Mouse (Mus musculus) lung, postnatal 0 days (tissue): ENCODE measurements around the gene Olfr713. TPM values are rescaled to one million over a fixed set of nuclear protein-coding genes. Genes with fewer than 3 reads are reported as not detected.

Source experiments
- ATAC-seq: fragments of 200-750 bp; cut with Nextera tagmentation; 2 replicates; pipeline ENCODE4 v1.8.0; 2017; ENCODE audit warnings: moderate library complexity
- DNase-seq: peaks from one replicate; pipeline ENCODE4 v3.0.0-alpha.2; 2016; ENCODE audit warnings: low spot score
- H3K27ac ChIP-seq: fragments of 300-500 bp; sonication (generic); 2 replicates; pipeline ENCODE4 v1.5.1; 2014; ENCODE audit warnings: antibody characterized with exemption, mild to moderate bottlenecking, low read length, mixed read lengths
- H3K27me3 ChIP-seq: fragments of 300-500 bp; sonication (generic); replicated peaks from 2 replicates; pipeline ENCODE4 v1.6.1; 2014; ENCODE audit warnings: low read length, mixed read lengths; ENCODE audit not compliant: insufficient read depth
- H3K36me3 ChIP-seq: fragments of 300-500 bp; sonication (generic); 2 replicates; pipeline ENCODE4 v1.6.1; 2014; ENCODE audit warnings: low read length, mixed read lengths; ENCODE audit not compliant: insufficient read depth
- H3K4me1 ChIP-seq: fragments of 300-500 bp; sonication (generic); 2 replicates; pipeline ENCODE4 v1.6.1; 2014; ENCODE audit warnings: antibody characterized with exemption, low read depth, low read length, mixed read lengths; ENCODE audit not compliant: insufficient read depth
- H3K4me2 ChIP-seq: fragments of 300-500 bp; sonication (generic); replicated peaks from 2 replicates; pipeline ENCODE4 v1.6.1; 2014; ENCODE audit warnings: low read depth, mild to moderate bottlenecking, low read length, moderate library complexity, mixed read lengths
- H3K4me3 ChIP-seq: fragments of 300-500 bp; sonication (generic); 2 replicates; pipeline ENCODE4 v1.5.1; 2014; ENCODE audit warnings: low read depth, low read length
- H3K9ac ChIP-seq: fragments of 300-500 bp; sonication (generic); replicated peaks from 2 replicates; pipeline ENCODE4 v1.6.1; 2014; ENCODE audit warnings: low read depth, mild to moderate bottlenecking
- H3K9me3 ChIP-seq: fragments of 300-500 bp; sonication (generic); 2 replicates; pipeline ENCODE4 v1.6.1; 2016; ENCODE audit warnings: low read length, mixed read lengths
- CTCF ChIP-seq: IDR thresholded peaks from 2 replicates; pipeline ENCODE4 v1.5.1; 2016; ENCODE audit warnings: antibody characterized with exemption, mild to moderate bottlenecking
- EP300 ChIP-seq: IDR thresholded peaks from 2 replicates; pipeline ENCODE4 v1.6.1; 2016; ENCODE audit warnings: antibody characterized with exemption, mild to moderate bottlenecking, control low read depth
- WGBS: fragments of 180-500 bp; shearing (Covaris S2); extraction: QIAGEN DNeasy Blood & Tissue Kit; methylation state at CpG from one replicate; pipeline ENCODE4 v1.1.7; 2014; 5-methylcytosine and 5-hydroxymethylcytosine counted together
- polyA plus RNA-seq: library from polyadenylated mRNA; unstranded; fragments of >200 nt; fragmentation: Nextera tagmentation; extraction: Ambion mirVana; gene quantifications from 2 replicates; pipeline ENCODE4 v1.2.1, GENCODE M21; 2015

Gene Olfr713
- not detected in 2 replicates for polyA plus RNA-seq

GRCm38 (mm10) chr7:107030874-107031273 lies at the start of gene Olfr713:
Olfr713 (plus strand) TSS chr7:107031174.
- WGBS: 91% methylated on average over 1 of the region's 1 CpGs
- ATAC-seq (no peak), DNase-seq (no peak)
- H3K27me3 ChIP-seq: no peaks in the 10 kb centered on the region
- no peaks in the 10 kb centered on the region for H3K9me3 ChIP-seq
- no peak within 1 kb of the TSS for H3K4me2 ChIP-seq
- TF ChIP-seq CTCF: no peak
- TF ChIP-seq EP300: no peak
- no peak within 1 kb of the TSS for H3K27ac ChIP-seq
- no peak within 1 kb of the TSS for H3K9ac ChIP-seq
- no peak within 1 kb of the TSS for H3K4me3 ChIP-seq
- no peaks in the 10 kb centered on the region for H3K4me1 ChIP-seq
- no peaks in the 10 kb centered on the region for H3K36me3 ChIP-seq

GRCm38 (mm10) chr7:106985236-106985635 lies 45.7 kb upstream of the Olfr713 start:
- ATAC-seq: no peak
- Histone ChIP-seq H3K9me3 (no peaks in the 10 kb centered on the region), H3K4me3 (no peak overlapping the region), H3K4me1 (no peaks in the 10 kb centered on the region), H3K9ac (no peak overlapping the region), H3K4me2 (no peak overlapping the region), H3K27ac (no peak overlapping the region), H3K27me3 (no peaks in the 10 kb centered on the region), H3K36me3 (no peaks in the 10 kb centered on the region)
- WGBS: 88% methylated on average over 3 of the region's 3 CpGs
- TF ChIP-seq CTCF (no peak), EP300 (no peak)
- DNase-seq: no peak

DNA sequence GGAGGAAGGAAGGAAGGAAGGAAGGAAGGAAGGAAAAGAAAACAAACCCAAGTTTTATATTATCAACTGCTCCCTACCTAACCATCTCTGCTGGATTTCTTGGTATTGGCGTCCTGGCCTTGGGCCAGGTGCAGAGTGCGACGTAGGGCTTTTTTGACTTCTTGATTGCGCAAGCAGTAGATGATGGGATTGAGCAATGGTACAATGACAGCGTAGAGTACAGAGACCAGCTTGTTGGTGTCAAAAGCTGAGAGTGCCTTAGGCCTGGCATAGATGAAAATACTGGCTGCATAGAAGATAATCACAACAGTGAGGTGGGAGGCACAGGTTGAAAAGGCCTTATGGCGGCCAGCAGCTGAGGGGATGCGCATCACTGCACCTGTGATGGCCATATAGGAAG lies 30.2 kb upstream of the Olfr713 start:
- Histone ChIP-seq H3K4me2 (no peak overlapping the region), H3K36me3 (no peaks in the 10 kb centered on the region), H3K4me1 (no peaks in the 10 kb centered on the region), H3K9ac (no peak overlapping the region), H3K9me3 (no peaks in the 10 kb centered on the region), H3K4me3 (no peak overlapping the region), H3K27ac (no peak overlapping the region), H3K27me3 (no peaks in the 10 kb centered on the region)
- WGBS: 78% methylated on average over 7 of the region's 7 CpGs
- DNase-seq (no peak), ATAC-seq (no peak)
- TF ChIP-seq CTCF: no peak
- no peak for TF ChIP-seq EP300

DNA sequence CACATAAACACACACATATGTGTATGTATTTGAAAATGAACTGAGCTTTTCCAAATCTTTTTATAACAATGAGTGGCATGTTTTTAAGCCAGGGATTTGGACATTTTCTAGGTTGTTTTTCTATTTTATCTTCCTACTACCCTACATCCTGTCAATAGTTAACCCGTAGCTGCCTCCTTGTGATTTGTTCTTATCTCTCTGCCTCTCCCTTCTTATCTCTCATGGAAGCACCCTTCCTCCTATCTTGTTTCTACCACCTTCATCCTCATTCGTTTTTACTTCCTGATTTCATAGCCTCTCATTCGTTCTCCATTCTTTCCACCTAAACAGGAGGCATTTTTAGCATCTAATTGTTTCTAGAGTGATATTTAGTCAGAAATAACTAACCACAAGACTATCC lies 26.8 kb upstream of the Olfr713 start:
- ATAC-seq (no peak), DNase-seq (no peak)
- no peak overlapping the region for H3K4me3 ChIP-seq
- TF ChIP-seq CTCF (no peak), EP300 (no peak)
- H3K36me3 ChIP-seq: no peaks in the 10 kb centered on the region
- no peak overlapping the region for H3K27ac ChIP-seq
- WGBS: 38% methylated on average over 3 of the region's 3 CpGs
- no peaks in the 10 kb centered on the region for H3K9me3 ChIP-seq
- H3K4me2 ChIP-seq: no peak overlapping the region
- H3K27me3 ChIP-seq: no peaks in the 10 kb centered on the region
- H3K9ac ChIP-seq: no peak overlapping the region
- H3K4me1 ChIP-seq: no peaks in the 10 kb centered on the region

GRCm38 (mm10) chr7:107005972-107006371 lies 25.0 kb upstream of the Olfr713 start, which contains the start of gene Olfr2:
Olfr2 (minus strand) TSS chr7:107006072.
- no peak within 1 kb of the TSS for H3K27ac ChIP-seq
- TF ChIP-seq EP300: no peak
- TF ChIP-seq CTCF: no peak
- DNase-seq: no peak
- H3K4me3 ChIP-seq: no peak within 1 kb of the TSS
- 34% methylated on average over 1 of the region's 1 CpGs for WGBS
- ATAC-seq: no peak
- H3K4me2 ChIP-seq: no peak within 1 kb of the TSS
- no peaks in the 10 kb centered on the region for H3K36me3 ChIP-seq
- H3K4me1 ChIP-seq: no peaks in the 10 kb centered on the region
- no peak within 1 kb of the TSS for H3K9ac ChIP-seq
- no peaks in the 10 kb centered on the region for H3K27me3 ChIP-seq
- no peaks in the 10 kb centered on the region for H3K9me3 ChIP-seq

DNA sequence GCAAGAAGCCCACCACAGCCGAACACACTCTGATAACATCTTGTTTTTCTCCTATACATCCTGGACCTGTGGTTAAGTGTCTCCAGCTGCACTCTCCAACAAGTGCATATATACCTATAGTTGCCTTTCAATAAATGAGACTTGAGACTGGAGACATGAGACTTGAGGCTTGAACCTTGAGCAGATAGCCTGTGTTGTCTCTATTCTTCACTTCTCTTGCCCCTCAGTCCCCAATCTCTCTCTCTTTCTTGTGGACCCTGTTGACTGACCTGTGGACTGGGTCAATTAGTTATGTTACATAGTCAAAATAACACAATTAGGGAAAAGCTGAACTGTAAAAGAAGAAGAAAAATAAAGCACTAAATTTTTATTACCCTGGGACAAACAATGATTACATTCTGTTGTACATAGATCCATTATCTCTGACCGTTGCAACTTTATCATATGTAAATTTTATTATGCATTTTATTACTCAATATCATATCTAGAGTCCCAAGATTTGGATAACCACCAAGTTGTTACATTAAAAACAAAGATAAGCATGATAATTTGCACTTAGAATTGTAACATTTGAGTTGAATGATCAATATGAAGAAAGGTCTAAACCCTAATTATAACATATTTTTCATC lies 9.1 kb downstream of the Olfr713 start:
- 49% methylated on average over 2 of the region's 2 CpGs for WGBS
- H3K9me3 ChIP-seq: no peaks in the 10 kb centered on the region
- no peak for ATAC-seq
- DNase-seq: no peak
- H3K36me3 ChIP-seq: no peaks in the 10 kb centered on the region
- H3K4me2 ChIP-seq: no peak overlapping the region
- no peaks in the 10 kb centered on the region for H3K27me3 ChIP-seq
- no peak overlapping the region for H3K27ac ChIP-seq
- H3K9ac ChIP-seq: no peak overlapping the region
- no peaks in the 10 kb centered on the region for H3K4me1 ChIP-seq
- no peak overlapping the region for H3K4me3 ChIP-seq
- TF ChIP-seq CTCF: no peak

- WGBS: 72% methylated on average over 3 of the region's 3 CpGs
- Histone ChIP-seq H3K4me3 (no peak overlapping the region), H3K27me3 (no peaks in the 10 kb centered on the region), H3K9ac (no peak overlapping the region), H3K4me2 (no peak overlapping the region), H3K4me1 (no peaks in the 10 kb centered on the region), H3K27ac (no peak overlapping the region), H3K36me3 (no peaks in the 10 kb centered on the region), H3K9me3 (no peaks in the 10 kb centered on the region)
- no peak for DNase-seq
- TF ChIP-seq CTCF (no peak), EP300 (no peak)
- no peak for ATAC-seq
Observed at GRCm38 (mm10) chr7:107043136-107043535, 12.2 kb downstream of the Olfr713 start.
